Mouse (Mus musculus): ENCODE measurements around the gene Gpsm2. TPM values are rescaled to one million over a fixed set of nuclear protein-coding genes. Genes with fewer than 3 reads are reported as not detected.

The Gpsm2 gene
- polyA plus RNA-seq (2014; fragmentation: Nextera tagmentation; extraction: Ambion mirVana), result 22.7 and 24.2 TPM in 2 replicates

DNA sequence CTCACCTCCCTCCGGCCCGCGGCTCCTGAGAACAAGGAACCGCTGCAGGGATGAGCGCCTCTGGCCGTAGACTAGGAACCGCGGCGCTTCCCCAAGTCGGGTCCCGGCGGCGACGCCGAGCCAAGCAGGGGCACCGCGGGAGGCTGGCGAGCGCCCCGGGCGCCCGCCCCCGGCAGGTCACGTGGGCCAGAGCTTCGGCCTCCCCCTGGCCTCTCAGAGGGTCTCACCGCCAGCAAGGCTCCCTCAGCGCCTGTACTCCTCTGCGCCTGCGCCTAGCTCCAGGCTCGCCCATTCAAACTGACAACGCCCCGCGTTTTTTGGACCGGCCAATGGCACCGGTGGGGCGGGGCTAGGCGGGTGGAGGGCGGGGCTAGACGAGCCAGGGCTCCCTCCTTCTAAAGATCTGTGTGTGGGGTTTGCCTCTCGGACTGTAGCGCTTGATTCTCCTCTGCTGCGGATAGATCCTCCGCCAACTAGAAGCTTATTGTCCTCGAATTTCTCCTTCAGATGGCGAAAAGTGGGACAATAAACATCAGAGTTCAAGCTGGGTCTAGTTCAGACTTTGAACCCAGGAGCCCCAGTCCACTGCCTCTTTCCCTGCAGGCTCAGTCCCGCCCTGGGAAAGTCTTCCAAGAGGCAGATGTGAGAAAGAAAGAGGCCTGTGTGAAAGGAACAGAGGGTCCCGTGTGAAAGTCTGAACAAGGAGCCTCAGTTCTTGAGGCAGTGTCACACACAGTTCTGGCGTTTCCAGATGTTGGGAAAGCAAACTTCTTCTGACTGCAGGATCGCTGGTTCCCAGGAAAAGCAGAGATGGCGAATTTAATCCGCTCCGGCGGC, at the start of gene Gpsm2:
TSS of gene Gpsm2 (minus strand) at position 274 of the 837 bp plus-strand sequence.
- Histone ChIP-seq H3K36me3 (replicated peaks; ENCODE audit: control insufficient read depth, insufficient read depth) (no peaks in the 10 kb centered on the region), H3K27ac (peak within 1 kb of the TSS; percentile 69), H3K4me3 (replicated peaks; ENCODE audit: low read length) (peak within 1 kb of the TSS; percentile 70), H3K9me3 (ENCODE audit: control insufficient read depth, low read length) (no peaks in the 10 kb centered on the region), H3K4me1 (replicated peaks; ENCODE audit: control insufficient read depth, insufficient read depth, low read length) (peaks cover 19% of the 10 kb centered on the region; the same call in 1 of the 2 replicates), H3K27me3 (ENCODE audit: control insufficient read depth, insufficient read depth, low read length) (no peaks in the 10 kb centered on the region), H3K9ac (peak within 1 kb of the TSS; percentile 72), H3K4me2 (replicated peaks) (peak within 1 kb of the TSS; percentile 65)
- peak; percentile 97 for ATAC-seq (ENCODE audit: low FRiP score)
- 3% methylated on average over 42 of the region's 53 CpGs for WGBS
- peak; percentile 97 for DNase-seq (ENCODE audit: low spot score)

DNA sequence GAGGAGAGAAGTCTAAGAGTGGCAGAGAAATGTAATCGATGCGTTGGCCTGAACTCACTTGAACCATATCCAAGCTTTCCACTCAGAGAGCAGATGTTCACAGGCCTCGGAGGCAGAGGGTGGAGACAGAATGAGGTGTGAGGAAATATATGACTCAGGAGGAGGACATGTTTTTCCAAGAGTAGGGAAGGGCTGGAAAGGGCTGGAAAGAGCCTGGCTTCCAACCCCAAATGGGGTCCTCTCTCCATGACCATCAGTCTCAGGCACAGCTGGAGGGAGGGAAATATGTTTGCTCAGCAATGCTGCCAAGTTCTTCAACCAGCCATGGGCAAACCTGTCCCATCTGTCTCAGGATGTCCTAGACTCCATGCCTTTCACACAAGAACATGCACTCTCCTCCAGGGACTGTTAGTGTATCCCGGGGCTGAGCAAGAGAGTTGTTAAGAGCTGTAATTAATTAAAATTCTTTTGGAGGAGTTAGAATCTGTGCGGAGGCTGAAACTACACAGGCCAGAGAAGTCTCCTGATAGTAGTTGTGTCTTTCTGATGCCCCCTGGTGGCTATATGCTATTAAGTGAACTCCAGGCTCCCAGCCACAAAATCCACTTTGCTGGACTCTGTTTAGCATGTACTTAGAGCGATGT, 48.7 kb upstream of the Gpsm2 start:
- H3K27ac ChIP-seq, result no peak overlapping the region
- peak; percentile 77 for ATAC-seq (ENCODE audit: low FRiP score)

GRCm38 (mm10) chr3:108769547-108769946, 47.4 kb upstream of the Gpsm2 start:
- no peak overlapping the region for H3K9ac ChIP-seq
- WGBS, result 87% methylated on average over 6 of the region's 6 CpGs
- H3K4me1 ChIP-seq (replicated peaks; ENCODE audit: control insufficient read depth, insufficient read depth, low read length), result no peaks in the 10 kb centered on the region
- ATAC-seq (ENCODE audit: low FRiP score) (no peak), DNase-seq (ENCODE audit: low spot score) (no peak)
- no peaks in the 10 kb centered on the region for H3K36me3 ChIP-seq (replicated peaks; ENCODE audit: control insufficient read depth, insufficient read depth)
- no peaks in the 10 kb centered on the region for H3K27me3 ChIP-seq (ENCODE audit: control insufficient read depth, insufficient read depth, low read length)
- no peaks in the 10 kb centered on the region for H3K9me3 ChIP-seq (ENCODE audit: control insufficient read depth, low read length)
- no peak overlapping the region for H3K4me3 ChIP-seq (replicated peaks; ENCODE audit: low read length)
- H3K4me2 ChIP-seq (replicated peaks), result no peak overlapping the region
- H3K27ac ChIP-seq, result no peak overlapping the region

More for the DNA sequence above, 48.7 kb upstream of the Gpsm2 start:
- DNase-seq (ENCODE audit: low spot score), result peak; percentile 83
- H3K4me2 ChIP-seq (replicated peaks), result no peak overlapping the region
- no peaks in the 10 kb centered on the region for H3K27me3 ChIP-seq (ENCODE audit: control insufficient read depth, insufficient read depth, low read length)
- H3K4me3 ChIP-seq (replicated peaks; ENCODE audit: low read length), result no peak overlapping the region
- H3K36me3 ChIP-seq (replicated peaks; ENCODE audit: control insufficient read depth, insufficient read depth), result no peaks in the 10 kb centered on the region
- no peaks in the 10 kb centered on the region for H3K9me3 ChIP-seq (ENCODE audit: control insufficient read depth, low read length)
- 38% methylated on average over 6 of the region's 6 CpGs for WGBS
- H3K4me1 ChIP-seq (replicated peaks; ENCODE audit: control insufficient read depth, insufficient read depth, low read length), result no peaks in the 10 kb centered on the region
- no peak overlapping the region for H3K9ac ChIP-seq

- WGBS, result 87% methylated on average over 10 of the region's 10 CpGs
- no peak for ATAC-seq (ENCODE audit: low FRiP score)
- no peak overlapping the region for H3K9ac ChIP-seq
- H3K4me3 ChIP-seq (replicated peaks; ENCODE audit: low read length), result no peak overlapping the region
- DNase-seq (ENCODE audit: low spot score), result no peak
- H3K36me3 ChIP-seq (replicated peaks; ENCODE audit: control insufficient read depth, insufficient read depth), result no peaks in the 10 kb centered on the region
- H3K9me3 ChIP-seq (ENCODE audit: control insufficient read depth, low read length), result no peaks in the 10 kb centered on the region
- H3K4me1 ChIP-seq (replicated peaks; ENCODE audit: control insufficient read depth, insufficient read depth, low read length), result no peaks in the 10 kb centered on the region
- no peaks in the 10 kb centered on the region for H3K27me3 ChIP-seq (ENCODE audit: control insufficient read depth, insufficient read depth, low read length)
- H3K27ac ChIP-seq, result no peak overlapping the region
- H3K4me2 ChIP-seq (replicated peaks), result no peak overlapping the region
Observed at GRCm38 (mm10) chr3:108767416-108767815, 45.3 kb upstream of the Gpsm2 start.

DNA sequence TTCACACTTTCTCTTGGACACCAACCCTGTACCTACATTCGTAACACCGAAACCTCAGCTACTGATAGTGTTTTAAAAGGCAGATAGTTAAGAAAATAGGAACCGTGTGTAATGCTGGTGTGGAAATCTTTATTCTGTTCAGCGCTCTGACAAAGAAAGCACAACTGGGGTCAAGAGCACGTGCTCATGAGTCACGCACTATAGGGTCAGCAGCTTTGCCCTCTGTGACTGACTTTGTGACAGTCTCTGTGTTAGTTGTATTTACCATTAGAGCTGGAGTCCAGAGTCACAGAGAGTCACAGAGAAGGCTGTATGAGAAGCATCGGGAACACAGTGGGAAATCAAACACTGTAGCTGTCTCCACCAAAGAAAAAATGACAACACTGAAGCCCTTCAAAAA, 44.8 kb upstream of the Gpsm2 start:
- no peak overlapping the region for H3K9ac ChIP-seq
- H3K4me2 ChIP-seq (replicated peaks), result no peak overlapping the region
- ATAC-seq (ENCODE audit: low FRiP score), result no peak
- H3K36me3 ChIP-seq (replicated peaks; ENCODE audit: control insufficient read depth, insufficient read depth), result no peaks in the 10 kb centered on the region
- no peak overlapping the region for H3K27ac ChIP-seq
- H3K4me1 ChIP-seq (replicated peaks; ENCODE audit: control insufficient read depth, insufficient read depth, low read length), result no peaks in the 10 kb centered on the region
- WGBS, result 81% methylated on average over 7 of the region's 7 CpGs
- no peaks in the 10 kb centered on the region for H3K27me3 ChIP-seq (ENCODE audit: control insufficient read depth, insufficient read depth, low read length)
- no peak for DNase-seq (ENCODE audit: low spot score)
- no peak overlapping the region for H3K4me3 ChIP-seq (replicated peaks; ENCODE audit: low read length)
- no peaks in the 10 kb centered on the region for H3K9me3 ChIP-seq (ENCODE audit: control insufficient read depth, low read length)

GRCm38 (mm10) chr3:108765476-108765875, 43.4 kb upstream of the Gpsm2 start:
- no peak for DNase-seq (ENCODE audit: low spot score)
- Histone ChIP-seq H3K36me3 (replicated peaks; ENCODE audit: control insufficient read depth, insufficient read depth) (no peaks in the 10 kb centered on the region), H3K27ac (no peak overlapping the region), H3K9ac (no peak overlapping the region), H3K4me2 (replicated peaks) (no peak overlapping the region), H3K27me3 (ENCODE audit: control insufficient read depth, insufficient read depth, low read length) (no peaks in the 10 kb centered on the region), H3K4me1 (replicated peaks; ENCODE audit: control insufficient read depth, insufficient read depth, low read length) (no peaks in the 10 kb centered on the region), H3K4me3 (replicated peaks; ENCODE audit: low read length) (no peak overlapping the region), H3K9me3 (ENCODE audit: control insufficient read depth, low read length) (no peaks in the 10 kb centered on the region)
- no peak for ATAC-seq (ENCODE audit: low FRiP score)
- WGBS, result 85% methylated on average over 7 of the region's 7 CpGs

- Histone ChIP-seq H3K36me3 (replicated peaks; ENCODE audit: control insufficient read depth, insufficient read depth) (no peaks in the 10 kb centered on the region), H3K9me3 (ENCODE audit: control insufficient read depth, low read length) (no peaks in the 10 kb centered on the region), H3K4me2 (replicated peaks) (no peak overlapping the region), H3K27me3 (ENCODE audit: control insufficient read depth, insufficient read depth, low read length) (no peaks in the 10 kb centered on the region), H3K9ac (no peak overlapping the region), H3K4me1 (replicated peaks; ENCODE audit: control insufficient read depth, insufficient read depth, low read length) (no peaks in the 10 kb centered on the region), H3K4me3 (replicated peaks; ENCODE audit: low read length) (no peak overlapping the region), H3K27ac (no peak overlapping the region)
- ATAC-seq (ENCODE audit: low FRiP score) (no peak), DNase-seq (ENCODE audit: low spot score) (no peak)
- 50% methylated on average over 7 of the region's 7 CpGs for WGBS
Observed at GRCm38 (mm10) chr3:108764976-108765375, 42.9 kb upstream of the Gpsm2 start.

- Histone ChIP-seq H3K9me3 (ENCODE audit: control insufficient read depth, low read length) (no peaks in the 10 kb centered on the region), H3K4me2 (replicated peaks) (no peak overlapping the region), H3K27ac (no peak overlapping the region), H3K4me1 (replicated peaks; ENCODE audit: control insufficient read depth, insufficient read depth, low read length) (no peaks in the 10 kb centered on the region), H3K27me3 (ENCODE audit: control insufficient read depth, insufficient read depth, low read length) (no peaks in the 10 kb centered on the region), H3K9ac (no peak overlapping the region), H3K4me3 (replicated peaks; ENCODE audit: low read length) (no peak overlapping the region), H3K36me3 (replicated peaks; ENCODE audit: control insufficient read depth, insufficient read depth) (no peaks in the 10 kb centered on the region)
- DNase-seq (ENCODE audit: low spot score), result no peak
- 70% methylated on average over 2 of the region's 2 CpGs for WGBS
- ATAC-seq (ENCODE audit: low FRiP score), result no peak
Observed at GRCm38 (mm10) chr3:108763691-108764090, 41.6 kb upstream of the Gpsm2 start.

DNA sequence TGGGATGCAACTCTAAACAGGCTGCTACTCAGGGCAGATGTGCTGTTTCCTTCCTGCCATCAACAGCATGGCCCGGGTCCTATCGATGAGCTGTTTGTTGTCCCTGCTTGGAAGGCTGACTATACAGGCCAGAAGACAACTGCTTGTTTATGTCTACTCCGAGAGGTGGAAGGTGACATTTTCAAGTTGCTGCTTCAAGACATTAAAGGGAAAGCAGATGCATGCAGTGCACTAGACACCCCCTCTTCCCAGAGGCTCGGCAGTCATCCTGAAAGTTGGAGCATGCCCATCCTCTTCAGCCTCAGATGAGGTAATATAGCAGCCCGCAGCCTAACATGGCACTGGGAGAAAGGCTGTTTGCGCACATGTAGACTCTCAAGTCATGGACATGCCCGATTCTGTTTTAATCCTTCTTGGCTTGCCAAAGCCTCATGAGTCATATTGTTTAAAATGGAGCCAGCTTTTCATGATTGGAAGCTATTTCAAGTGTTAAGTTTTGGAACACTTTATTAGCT, 40.5 kb upstream of the Gpsm2 start:
- Histone ChIP-seq H3K27me3 (ENCODE audit: control insufficient read depth, insufficient read depth, low read length) (no peaks in the 10 kb centered on the region), H3K4me3 (replicated peaks; ENCODE audit: low read length) (no peak overlapping the region), H3K9ac (no peak overlapping the region), H3K4me2 (replicated peaks) (no peak overlapping the region), H3K9me3 (ENCODE audit: control insufficient read depth, low read length) (no peaks in the 10 kb centered on the region), H3K36me3 (replicated peaks; ENCODE audit: control insufficient read depth, insufficient read depth) (no peaks in the 10 kb centered on the region), H3K4me1 (replicated peaks; ENCODE audit: control insufficient read depth, insufficient read depth, low read length) (no peaks in the 10 kb centered on the region), H3K27ac (no peak overlapping the region)
- no peak for ATAC-seq (ENCODE audit: low FRiP score)
- no peak for DNase-seq (ENCODE audit: low spot score)
- WGBS, result 93% methylated on average over 7 of the region's 7 CpGs

Measured in hindbrain, embryonic 14.5 days (tissue).